Mouse (Mus musculus) naive thymus-derived CD4-positive, alpha-beta T cell, adult 5 months (primary cell): ENCODE results near the gene Zfp454. TPM values are rescaled to one million over a fixed set of nuclear protein-coding genes. Genes with fewer than 3 reads are reported as not detected.

Experiments
- polyA plus RNA-seq: library from polyadenylated mRNA; unstranded; fragments of 100-300 nt; shearing (Covaris generic); gene quantifications from one replicate; pipeline ENCODE4 v1.2.1, GENCODE M21; 2017

Zfp454 gene
- polyA plus RNA-seq: not detected

DNA sequence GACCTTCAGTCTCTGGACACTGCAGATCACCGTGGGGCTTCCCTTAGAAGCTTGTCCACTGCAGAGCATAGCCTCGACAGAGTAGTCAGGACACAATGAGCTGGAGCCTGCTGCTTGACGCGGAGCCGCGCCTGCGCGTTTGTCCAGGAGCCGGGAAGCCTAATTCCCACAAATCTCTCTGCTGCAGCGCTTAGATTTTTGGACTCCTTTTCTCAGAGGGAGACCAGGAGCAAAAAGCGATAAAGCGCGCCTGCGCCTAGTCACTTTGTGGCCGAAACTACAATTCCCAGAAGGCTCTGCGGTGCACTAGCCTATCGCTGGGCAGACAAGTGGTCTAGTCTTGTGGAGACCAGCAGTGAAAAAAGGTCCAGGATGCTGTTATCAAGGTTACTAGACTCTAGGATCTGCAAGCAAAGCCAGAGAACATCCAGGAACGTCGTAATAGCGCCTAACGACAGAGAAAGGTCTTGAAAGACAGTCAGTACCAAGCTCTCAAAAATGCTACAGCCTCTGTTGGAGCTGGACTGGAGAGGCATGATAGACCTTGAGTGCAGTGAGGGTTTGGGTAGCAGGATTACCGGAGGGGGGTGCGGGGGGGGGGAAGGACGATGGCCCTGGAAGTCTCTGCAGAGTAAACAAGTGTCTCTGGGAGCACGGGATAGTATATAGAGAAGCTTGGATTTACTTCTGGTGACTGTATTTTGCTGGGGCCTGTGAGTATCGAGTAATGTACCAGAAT, at the start of gene Zfp454:
Gene Zfp454, minus strand, starts transcription at position 262 of the 739 bp plus-strand sequence.

GRCm38 (mm10) chr11:50931451-50931866, 44.0 kb upstream of the Zfp454 start, which contains the start of gene Zfp354b:
TSS of gene Zfp354b (minus strand) at chr11:50931633.

GRCm38 (mm10) chr11:50915671-50916320, 28.3 kb upstream of the Zfp454 start, which contains the start of gene Zfp2:
TSS of gene Zfp2 (minus strand) at chr11:50916165.

GRCm38 (mm10) chr11:50850177-50850735, 37.2 kb downstream of the Zfp454 start, which contains the start of gene Grm6:
TSS of gene Grm6 (plus strand) at chr11:50850685.

GRCm38 (mm10) chr11:50841023-50841735, 46.3 kb downstream of the Zfp454 start, which contains the start of gene Zfp879:
TSS of gene Zfp879 (minus strand) at chr11:50841552.

DNA sequence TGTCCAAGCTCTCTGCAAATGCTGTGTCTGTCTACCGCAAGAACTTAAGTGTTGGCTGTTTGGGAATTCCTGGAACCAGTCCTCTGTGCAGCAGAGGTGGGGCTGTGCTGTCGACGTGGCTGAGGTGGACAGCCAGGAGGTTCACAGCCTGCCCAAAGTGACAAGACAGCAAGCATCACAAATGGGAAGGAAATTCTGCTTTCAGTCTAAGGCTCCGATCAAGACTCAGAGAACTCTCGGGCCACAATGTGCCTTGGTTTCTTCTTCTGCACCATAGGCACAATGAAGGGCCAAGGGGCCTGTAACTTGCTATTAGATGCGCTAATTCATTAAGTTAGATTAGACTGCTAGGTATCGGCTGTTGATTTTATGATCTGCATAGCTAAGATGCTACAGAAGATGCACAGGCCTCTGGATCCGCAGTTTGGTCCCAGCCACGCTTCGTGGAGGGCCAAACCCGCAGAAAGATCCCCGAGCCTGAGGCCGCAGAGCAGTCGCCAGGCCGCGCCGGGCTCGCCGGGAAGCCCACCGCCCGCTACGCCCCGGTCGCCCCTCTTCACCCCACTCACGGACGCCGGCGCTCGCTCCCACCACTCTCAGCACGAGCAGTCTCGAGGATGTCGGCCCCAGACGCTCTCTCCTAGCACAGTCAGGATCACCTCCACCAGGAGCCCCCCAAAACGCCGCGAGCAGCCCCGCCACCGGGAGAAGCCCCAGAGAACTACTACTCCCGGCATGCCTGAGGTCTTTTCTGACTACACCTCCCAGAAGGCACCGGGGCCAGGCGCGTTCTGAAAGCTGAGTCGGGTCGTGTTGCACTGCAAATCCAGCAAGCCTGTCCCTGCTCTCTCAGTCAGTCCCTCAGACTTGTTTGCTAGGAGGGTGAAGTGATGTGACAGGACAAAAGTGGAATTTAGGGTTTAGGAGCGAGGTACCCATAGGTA, 60.2 kb downstream of the Zfp454 start, which contains the start of gene Zfp354c:
Gene Zfp354c, minus strand, starts transcription at position 715 of the 944 bp plus-strand sequence.

Other genes with a start within 250 kb of the Zfp454 start
- 6.9 TPM for gene Zfp354c, start 59.9 kb downstream of the Zfp454 start, polyA plus RNA-seq
- gene Zfp879, start 46.1 kb downstream of the Zfp454 start, polyA plus RNA-seq: 0.15 TPM
- gene Grm6, start 37.0 kb downstream of the Zfp454 start, polyA plus RNA-seq: 0.68 TPM
- 1.1 TPM for gene Zfp2, start 28.5 kb upstream of the Zfp454 start, polyA plus RNA-seq
- gene Zfp354b, start 44.0 kb upstream of the Zfp454 start, polyA plus RNA-seq: not detected
- gene 4933414I15Rik, start 56.1 kb upstream of the Zfp454 start, polyA plus RNA-seq: not detected
- not detected for gene Prop1, start 66.1 kb upstream of the Zfp454 start, polyA plus RNA-seq
- not detected for gene Olfr1378, start 78.9 kb upstream of the Zfp454 start, polyA plus RNA-seq
- not detected for gene Olfr1377, start 94.3 kb upstream of the Zfp454 start, polyA plus RNA-seq
- not detected for gene Olfr51, start 115.9 kb upstream of the Zfp454 start, polyA plus RNA-seq
- gene Olfr54, start 126.6 kb upstream of the Zfp454 start, polyA plus RNA-seq: not detected
- not detected for gene Olfr1375, start 160.5 kb upstream of the Zfp454 start, polyA plus RNA-seq
- gene Zfp354a, start 171.6 kb upstream of the Zfp454 start, polyA plus RNA-seq: not detected